Mouse (Mus musculus) limb, embryonic 12.5 days (tissue): ENCODE results near the gene Acvr1. TPM values are rescaled to one million over a fixed set of nuclear protein-coding genes. Genes with fewer than 3 reads are reported as not detected.

Source experiments
- ATAC-seq: fragments of 200-750 bp; cut with Nextera tagmentation; 2 replicates; pipeline ENCODE4 v1.8.0; 2017; ENCODE audit warnings: low read depth, moderate TSS enrichment; ENCODE audit not compliant: insufficient number of reproducible peaks, insufficient read depth, low FRiP score, low TSS enrichment
- H3K27ac ChIP-seq: fragments of 300-500 bp; sonication (generic); 2 replicates; pipeline ENCODE4 v1.5.1; 2016; ENCODE audit warnings: mild to moderate bottlenecking, moderate library complexity
- H3K27me3 ChIP-seq: fragments of 300-500 bp; sonication (generic); 2 replicates; pipeline ENCODE4 v1.6.1; 2016; ENCODE audit warnings: mild to moderate bottlenecking, moderate library complexity
- H3K36me3 ChIP-seq: fragments of 300-500 bp; sonication (generic); 2 replicates; pipeline ENCODE4 v1.6.1; 2016; ENCODE audit warnings: mild to moderate bottlenecking, moderate library complexity
- H3K4me1 ChIP-seq: fragments of 300-500 bp; sonication (generic); replicated peaks from 2 replicates; pipeline ENCODE4 v1.6.1; 2016
- H3K4me2 ChIP-seq: fragments of 300-500 bp; sonication (generic); 2 replicates; pipeline ENCODE4 v1.6.1; 2016; ENCODE audit warnings: mild to moderate bottlenecking, moderate library complexity
- H3K4me3 ChIP-seq: fragments of 300-500 bp; sonication (generic); replicated peaks from 2 replicates; pipeline ENCODE4 v1.5.1; 2016; ENCODE audit warnings: mild to moderate bottlenecking
- H3K9ac ChIP-seq: fragments of 300-500 bp; sonication (generic); replicated peaks from 2 replicates; pipeline ENCODE4 v1.6.1; 2016; ENCODE audit warnings: mild to moderate bottlenecking, moderate library complexity
- H3K9me3 ChIP-seq: fragments of 300-500 bp; sonication (generic); 2 replicates; pipeline ENCODE4 v1.6.1; 2016; ENCODE audit warnings: mild to moderate bottlenecking, moderate library complexity
- WGBS: fragments of 180-500 bp; shearing (Covaris S2); methylation state at CpG from one replicate; pipeline ENCODE4 v1.1.7; 2016; 5-methylcytosine and 5-hydroxymethylcytosine counted together
- polyA plus RNA-seq: library from polyadenylated mRNA; unstranded; fragments of >200 nt; fragmentation: Nextera tagmentation; extraction: Ambion mirVana; gene quantifications from 2 replicates; pipeline ENCODE4 v1.2.1, GENCODE M21; 2016

Acvr1 gene
- polyA plus RNA-seq, 1 experiment from 2014 or later, result 5.8 TPM

DNA sequence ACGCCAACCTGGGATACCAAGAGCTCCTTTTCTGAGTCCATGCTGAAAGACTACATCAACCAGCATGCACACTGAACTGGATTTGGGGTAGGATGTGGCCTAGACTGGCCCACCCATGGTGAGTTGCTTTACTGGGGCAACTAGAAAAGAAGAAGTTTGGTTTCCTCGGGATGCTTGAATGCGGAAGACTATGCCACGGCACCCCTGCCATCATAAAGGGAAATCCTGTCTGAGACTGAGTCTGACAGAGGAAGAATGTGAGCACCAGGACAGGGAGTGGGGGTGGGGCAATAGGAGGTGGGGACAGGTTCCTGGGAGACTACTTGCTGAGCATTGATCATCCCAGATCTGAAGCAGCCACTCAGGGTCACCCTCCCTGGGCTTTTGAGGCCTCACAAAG, 32.6 kb downstream of the Acvr1 start:
- peaks cover 64% of the 10 kb centered on the region for H3K4me1 ChIP-seq
- ATAC-seq, result no peak
- 69% methylated on average over 4 of the region's 4 CpGs for WGBS

DNA sequence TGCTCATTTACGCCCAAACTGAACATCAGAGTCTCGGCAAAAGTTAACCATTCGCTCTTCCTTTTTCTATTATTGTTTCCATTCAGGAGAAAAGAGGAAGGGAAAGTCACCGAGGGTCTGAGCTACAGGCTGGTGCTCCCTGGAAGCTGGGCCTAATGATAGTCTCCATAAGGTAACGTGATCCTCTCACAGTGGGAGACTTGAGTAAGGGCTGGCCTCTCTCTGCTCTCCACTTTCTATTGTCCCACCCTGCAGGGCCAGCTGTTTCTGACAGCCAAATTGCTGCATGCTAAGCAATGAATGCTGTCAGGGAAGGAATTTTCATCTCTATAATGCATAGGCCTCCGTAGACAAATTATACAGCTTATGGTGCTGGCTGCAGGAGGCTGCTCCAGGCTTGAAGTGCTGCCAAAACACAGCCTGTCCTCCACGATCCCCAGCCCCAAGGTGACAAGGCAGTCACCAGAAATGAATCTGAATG, 33.4 kb downstream of the Acvr1 start:
- H3K4me2 ChIP-seq, result peak overlapping the region; percentile 13
- peaks cover 62% of the 10 kb centered on the region for H3K4me1 ChIP-seq
- peak; percentile 71; the same call in 1 of the 2 replicates for ATAC-seq
- 17% methylated on average over 7 of the region's 7 CpGs for WGBS
- H3K27me3 ChIP-seq, result no peaks in the 10 kb centered on the region
- H3K36me3 ChIP-seq, result peaks cover 11% of the 10 kb centered on the region; the same call in 1 of the 2 replicates
- no peak overlapping the region for H3K9ac ChIP-seq
- no peaks in the 10 kb centered on the region for H3K9me3 ChIP-seq
- H3K27ac ChIP-seq, result peak overlapping the region; percentile 84
- H3K4me3 ChIP-seq, result no peak overlapping the region

More for the DNA sequence above, 32.6 kb downstream of the Acvr1 start:
- Histone ChIP-seq H3K4me2 (no peak overlapping the region), H3K36me3 (peaks cover 11% of the 10 kb centered on the region; the same call in 1 of the 2 replicates), H3K27me3 (no peaks in the 10 kb centered on the region), H3K27ac (peak overlapping the region; percentile 84), H3K9ac (no peak overlapping the region), H3K4me3 (no peak overlapping the region), H3K9me3 (no peaks in the 10 kb centered on the region)

DNA sequence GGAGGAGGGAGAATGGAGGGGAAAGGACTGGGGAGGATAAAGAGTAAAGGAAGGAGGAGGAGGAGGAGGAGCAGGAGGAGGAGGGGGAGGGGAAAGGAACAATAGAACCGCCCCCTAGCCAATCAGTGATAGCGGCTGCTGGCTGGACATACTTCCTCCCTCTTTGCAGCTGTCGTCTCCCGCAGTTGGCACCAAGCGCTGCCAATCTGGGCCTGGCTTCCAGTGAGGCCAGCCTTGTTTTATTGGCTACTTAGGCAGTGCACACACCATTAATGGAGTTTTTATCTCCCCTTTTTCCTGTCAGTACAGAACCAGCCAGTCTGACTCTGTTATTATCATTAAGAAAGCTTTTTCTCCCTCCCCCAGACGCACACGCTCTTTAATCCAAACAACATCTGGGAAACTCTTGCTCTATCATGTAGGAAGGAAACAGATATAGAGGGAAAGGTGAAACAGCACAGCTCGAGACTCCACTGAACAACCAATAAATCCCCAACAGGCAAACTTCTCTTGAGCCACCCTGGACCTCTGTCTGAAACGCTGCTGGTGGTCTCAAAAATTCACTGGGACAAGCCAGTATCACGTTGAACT, 34.6 kb downstream of the Acvr1 start:
- ATAC-seq, result peak; percentile 85
- 4% methylated on average over 10 of the region's 10 CpGs for WGBS
- Histone ChIP-seq H3K4me2 (peak overlapping the region; percentile 38), H3K4me1 (peaks cover 66% of the 10 kb centered on the region), H3K27ac (peak overlapping the region; percentile 79), H3K36me3 (peaks cover 11% of the 10 kb centered on the region; the same call in 1 of the 2 replicates), H3K27me3 (no peaks in the 10 kb centered on the region), H3K4me3 (0 out of 2 replicates have a peak overlapping the region, but pooled peaks have one; percentile 5), H3K9ac (no peak overlapping the region), H3K9me3 (no peaks in the 10 kb centered on the region)

DNA sequence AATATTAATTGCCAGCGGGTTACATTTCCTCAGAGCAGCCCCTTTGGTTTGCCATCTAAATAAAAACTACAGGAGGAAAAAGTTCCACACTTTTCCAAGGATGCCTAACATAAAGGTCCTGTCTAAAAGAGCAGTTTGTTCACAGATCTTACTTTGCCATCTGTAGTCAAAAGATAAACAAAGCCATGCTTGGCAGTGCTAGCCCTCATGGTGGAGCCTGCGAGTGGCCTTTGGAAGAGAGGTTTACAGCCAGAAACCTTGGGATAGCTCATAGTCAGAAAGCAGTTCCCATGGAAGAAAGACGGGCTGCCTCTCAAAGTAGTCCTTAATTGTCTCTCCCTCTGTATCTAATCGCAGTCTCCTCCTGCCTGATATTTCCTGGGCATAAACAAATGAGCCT, 36.4 kb downstream of the Acvr1 start:
- no peak for ATAC-seq
- 70% methylated on average over 4 of the region's 4 CpGs for WGBS
- H3K27ac ChIP-seq, result 0 out of 2 replicates have a peak overlapping the region, but pooled peaks have one; percentile 29
- H3K4me2 ChIP-seq, result no peak overlapping the region
- H3K4me3 ChIP-seq, result no peak overlapping the region
- H3K36me3 ChIP-seq, result no peaks in the 10 kb centered on the region
- peaks cover 69% of the 10 kb centered on the region for H3K4me1 ChIP-seq
- H3K27me3 ChIP-seq, result no peaks in the 10 kb centered on the region
- H3K9ac ChIP-seq, result no peak overlapping the region
- H3K9me3 ChIP-seq, result no peaks in the 10 kb centered on the region

DNA sequence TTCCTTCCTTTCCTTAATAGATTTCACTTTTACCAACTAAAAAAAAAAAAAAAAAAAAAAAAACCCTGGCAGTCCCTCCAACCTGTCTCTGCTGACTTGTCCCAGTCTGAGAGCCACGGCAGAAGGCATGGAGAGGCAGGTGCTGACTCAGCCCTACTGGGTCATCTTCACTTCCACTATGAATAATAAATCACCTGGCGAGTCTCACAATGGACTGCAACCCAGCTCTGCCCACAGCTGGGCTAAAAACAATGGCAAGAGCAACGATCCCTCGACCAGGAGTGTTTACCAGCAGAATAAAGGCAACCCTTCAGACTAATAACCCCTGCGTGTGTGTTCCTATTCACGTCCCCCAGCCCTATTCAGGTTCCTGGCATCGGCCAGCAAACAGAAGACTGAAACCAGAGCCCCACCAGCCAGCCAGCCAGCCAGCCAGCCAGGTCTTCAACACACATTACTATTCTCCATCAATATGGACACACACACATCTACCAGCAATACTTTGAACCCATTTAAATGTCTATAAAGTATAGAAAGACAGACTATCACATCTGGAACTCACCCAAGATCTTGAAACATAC, 37.0 kb downstream of the Acvr1 start:
- no peaks in the 10 kb centered on the region for H3K36me3 ChIP-seq
- no peak overlapping the region for H3K4me3 ChIP-seq
- no peak overlapping the region for H3K4me2 ChIP-seq
- peaks cover 66% of the 10 kb centered on the region for H3K4me1 ChIP-seq
- 39% methylated on average over 7 of the region's 7 CpGs for WGBS
- no peaks in the 10 kb centered on the region for H3K9me3 ChIP-seq
- no peak for ATAC-seq
- 0 out of 2 replicates have a peak overlapping the region, but pooled peaks have one; percentile 23 for H3K27ac ChIP-seq
- H3K9ac ChIP-seq, result no peak overlapping the region
- H3K27me3 ChIP-seq, result no peaks in the 10 kb centered on the region

DNA sequence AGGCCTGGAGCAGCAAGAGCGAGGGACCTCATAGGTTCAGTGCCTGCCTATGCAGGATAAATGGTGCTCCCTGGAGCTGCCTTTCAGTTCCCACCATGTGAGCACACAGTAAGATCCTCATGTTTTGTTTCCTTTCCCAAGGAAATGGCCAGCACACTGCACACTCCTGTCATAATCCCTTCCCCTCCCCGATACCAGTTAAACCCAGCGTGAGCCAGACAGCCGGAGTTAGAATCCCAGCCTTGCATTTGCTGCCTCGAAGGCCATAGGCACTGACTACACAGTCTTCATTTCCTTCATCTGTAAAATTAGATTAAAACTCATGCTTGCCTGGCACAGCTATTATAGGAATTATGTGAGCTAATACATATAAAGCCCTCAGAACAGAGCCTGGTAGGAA, 37.6 kb downstream of the Acvr1 start:
- no peak overlapping the region for H3K4me3 ChIP-seq
- H3K36me3 ChIP-seq, result no peaks in the 10 kb centered on the region
- no peak overlapping the region for H3K9ac ChIP-seq
- H3K4me2 ChIP-seq, result no peak overlapping the region; the same call in 1 of the 2 replicates
- WGBS, result 57% methylated on average over 5 of the region's 5 CpGs
- H3K9me3 ChIP-seq, result no peaks in the 10 kb centered on the region
- H3K4me1 ChIP-seq, result peaks cover 66% of the 10 kb centered on the region
- H3K27me3 ChIP-seq, result no peaks in the 10 kb centered on the region
- no peak overlapping the region for H3K27ac ChIP-seq
- no peak for ATAC-seq

DNA sequence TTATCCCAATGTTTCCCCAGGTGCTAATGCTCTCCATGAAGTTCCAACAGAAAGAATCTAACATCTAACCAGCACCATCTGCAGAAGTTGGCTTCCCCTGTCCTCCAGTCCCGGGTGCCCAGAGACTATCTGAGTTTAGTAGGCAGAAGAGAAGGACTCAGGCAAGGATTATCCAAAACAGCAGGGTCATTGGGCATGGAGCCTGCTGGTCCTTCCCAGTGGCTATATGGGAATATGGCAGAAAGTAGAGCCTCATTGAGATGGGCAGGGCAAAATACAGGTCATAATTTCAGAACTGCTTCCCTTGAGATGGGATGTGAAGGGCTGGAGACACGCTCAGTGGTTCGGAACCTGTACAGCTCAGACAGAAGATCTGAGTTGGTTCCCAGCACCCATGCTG, 39.2 kb downstream of the Acvr1 start:
- Histone ChIP-seq H3K36me3 (no peaks in the 10 kb centered on the region), H3K27ac (no peak overlapping the region), H3K4me3 (no peak overlapping the region), H3K9me3 (no peaks in the 10 kb centered on the region), H3K4me2 (no peak overlapping the region), H3K9ac (no peak overlapping the region), H3K4me1 (peaks cover 60% of the 10 kb centered on the region), H3K27me3 (no peaks in the 10 kb centered on the region)
- 77% methylated on average over 3 of the region's 3 CpGs for WGBS
- ATAC-seq, result no peak

DNA sequence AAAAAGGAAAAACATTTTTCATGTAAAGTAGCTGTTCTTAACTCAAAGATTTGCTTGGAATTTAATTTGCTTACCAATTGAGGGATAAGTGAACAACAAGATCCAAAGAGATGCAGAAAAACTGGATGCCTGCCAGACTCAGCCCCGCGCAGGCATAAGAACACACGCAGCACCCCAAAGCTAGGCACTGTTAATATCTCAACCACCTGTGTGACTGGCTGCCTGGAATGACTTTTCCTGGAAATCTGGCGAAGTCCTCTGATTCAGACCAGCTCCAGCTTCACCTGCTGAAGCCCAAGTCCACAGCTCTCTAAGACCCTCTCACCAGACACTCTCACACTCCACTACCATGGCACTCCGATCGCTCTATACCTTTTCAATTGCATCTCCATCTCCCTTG, 42.6 kb downstream of the Acvr1 start:
- Histone ChIP-seq H3K27ac (no peak overlapping the region; the same call in 1 of the 2 replicates), H3K9me3 (no peaks in the 10 kb centered on the region), H3K4me3 (no peak overlapping the region), H3K27me3 (no peaks in the 10 kb centered on the region), H3K4me1 (peaks cover 39% of the 10 kb centered on the region), H3K36me3 (no peaks in the 10 kb centered on the region), H3K4me2 (no peak overlapping the region), H3K9ac (no peak overlapping the region)
- no peak for ATAC-seq
- 68% methylated on average over 6 of the region's 6 CpGs for WGBS

DNA sequence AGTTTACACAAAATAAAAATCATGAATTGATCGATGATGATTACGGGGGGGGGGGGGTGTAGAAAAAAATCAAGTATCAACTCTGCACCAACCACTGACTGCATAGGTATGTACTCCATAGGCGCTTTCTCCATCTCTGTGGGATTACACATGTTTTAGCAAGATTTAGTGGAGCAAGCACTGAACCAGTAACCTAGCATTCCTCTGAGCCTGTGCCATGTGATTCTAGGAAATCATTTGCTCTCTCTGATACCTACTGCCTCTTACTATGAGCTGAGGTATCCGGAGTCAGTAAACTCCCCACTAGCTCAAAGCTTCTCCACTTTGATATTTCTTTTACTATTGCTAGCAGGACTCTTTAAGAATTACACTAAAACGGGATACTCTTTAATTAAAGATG, 43.1 kb downstream of the Acvr1 start:
- Histone ChIP-seq H3K9ac (no peak overlapping the region), H3K36me3 (no peaks in the 10 kb centered on the region), H3K27me3 (no peaks in the 10 kb centered on the region), H3K4me1 (peaks cover 36% of the 10 kb centered on the region), H3K9me3 (no peaks in the 10 kb centered on the region), H3K4me3 (no peak overlapping the region), H3K4me2 (no peak overlapping the region), H3K27ac (no peak overlapping the region)
- WGBS, result 85% methylated on average over 5 of the region's 5 CpGs
- ATAC-seq, result no peak

DNA sequence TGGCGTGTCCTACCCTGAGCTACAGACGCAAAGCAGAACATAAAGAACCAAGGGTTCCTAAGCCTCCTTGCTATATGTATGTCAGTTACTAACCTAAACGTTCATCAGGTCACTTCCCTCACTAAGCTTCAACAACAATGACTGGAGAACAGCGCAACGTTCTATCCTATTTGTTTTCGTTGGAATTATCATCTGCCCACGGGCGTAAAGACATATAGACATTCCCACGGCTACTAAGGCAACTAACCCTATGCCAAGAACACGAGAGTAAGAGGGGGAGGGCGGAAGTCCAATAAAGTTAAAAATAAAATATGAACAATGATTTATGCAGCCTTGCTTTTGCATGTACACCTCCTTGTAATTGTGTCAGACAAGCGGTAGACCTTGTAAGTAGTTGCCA, 43.9 kb downstream of the Acvr1 start:
- no peak overlapping the region for H3K9ac ChIP-seq
- no peak for ATAC-seq
- WGBS, result 88% methylated on average over 12 of the region's 12 CpGs
- H3K4me3 ChIP-seq, result no peak overlapping the region
- H3K27me3 ChIP-seq, result no peaks in the 10 kb centered on the region
- H3K4me2 ChIP-seq, result no peak overlapping the region
- H3K27ac ChIP-seq, result no peak overlapping the region
- peaks cover 31% of the 10 kb centered on the region for H3K4me1 ChIP-seq
- H3K9me3 ChIP-seq, result no peaks in the 10 kb centered on the region
- H3K36me3 ChIP-seq, result no peaks in the 10 kb centered on the region

DNA sequence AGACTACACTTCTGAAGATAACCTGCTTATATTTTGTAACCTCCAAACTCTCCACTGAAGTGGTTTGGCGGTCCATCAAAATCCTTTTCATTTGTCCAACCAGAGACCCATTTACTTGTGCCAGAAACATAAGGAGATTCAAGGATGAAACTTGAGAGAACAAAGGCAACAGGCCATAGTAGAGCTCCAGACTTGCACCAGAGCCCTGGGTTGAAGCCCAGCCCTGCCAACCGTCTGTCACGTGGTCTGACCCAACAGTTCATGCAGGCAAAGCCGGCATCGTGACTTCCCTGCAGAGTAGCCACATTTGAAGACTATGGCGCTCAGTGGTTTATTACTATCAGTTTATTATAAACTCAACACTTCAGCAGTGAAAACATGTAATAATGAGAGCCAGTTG, 45.3 kb downstream of the Acvr1 start:
- H3K27ac ChIP-seq, result no peak overlapping the region
- H3K9me3 ChIP-seq, result no peaks in the 10 kb centered on the region
- H3K27me3 ChIP-seq, result no peaks in the 10 kb centered on the region
- H3K4me2 ChIP-seq, result no peak overlapping the region
- no peak overlapping the region for H3K4me3 ChIP-seq
- WGBS, result 87% methylated on average over 6 of the region's 6 CpGs
- no peaks in the 10 kb centered on the region for H3K36me3 ChIP-seq
- H3K9ac ChIP-seq, result no peak overlapping the region
- H3K4me1 ChIP-seq, result peaks cover 36% of the 10 kb centered on the region
- no peak for ATAC-seq
